Mouse (Mus musculus) heart, adult 2 months (tissue): ENCODE measurements around the gene Mpped2.

ENCODE experiments used
- CTCF ChIP-seq: fragments of 200-600 bp; IDR thresholded peaks from 2 replicates; pipeline ENCODE4 v1.8.1; 2022; ENCODE audit warnings: antibody characterized with exemption, mild to moderate bottlenecking, moderate library complexity
- EP300 ChIP-seq: fragments of 200-500 bp; IDR thresholded peaks from 2 replicates; pipeline ENCODE4 v1.6.1; 2011; ENCODE audit warnings: low read depth, low read length, control low read depth; ENCODE audit not compliant: insufficient read depth
- POLR2A ChIP-seq: fragments of 200-500 bp; IDR thresholded peaks from 2 replicates; pipeline ENCODE4 v1.6.1; 2011; ENCODE audit warnings: mild to moderate bottlenecking, low read depth, low read length, control low read depth; ENCODE audit not compliant: insufficient read depth

DNA sequence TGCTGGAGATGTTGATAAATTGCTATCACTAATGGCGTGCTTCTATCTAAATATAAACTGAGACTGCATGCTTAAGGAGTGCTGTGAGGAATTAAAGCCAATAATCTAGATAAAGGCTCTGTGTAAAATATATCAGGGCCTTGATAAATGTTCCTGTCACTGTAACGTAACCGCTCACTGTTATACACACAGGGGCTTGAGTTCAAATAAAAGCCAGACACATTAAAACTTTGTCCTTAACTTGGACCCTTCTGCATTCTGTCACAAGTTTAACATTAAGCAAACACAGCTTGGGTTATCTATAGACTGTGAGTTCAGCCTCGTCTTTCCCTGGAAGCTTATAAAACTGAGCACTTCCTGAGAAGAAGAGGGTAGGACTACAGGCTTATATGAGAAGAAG, 164.6 kb downstream of the Mpped2 start:
- no peak for TF ChIP-seq CTCF
- TF ChIP-seq EP300 = no peak
- TF ChIP-seq POLR2A = no peak
